Mouse (Mus musculus) cerebellum, adult (tissue): Measurements from ENCODE around the gene Robo2.
A peak's percentile ranks its signal among the peaks of the same experiment; 100 is the strongest.
"Not testable (repeated sequence)": the region's sequence is repeated elsewhere in the genome, so short reads cannot be mapped to it uniquely, and the experiment has no call there.

Experiments
- ATAC-seq: cut with Nextera tagmentation; 2 replicates; pipeline ENCODE4 v1.9.2; 2017; ENCODE audit warnings: mild to moderate bottlenecking, moderate library complexity, mixed read lengths; ENCODE audit not compliant: insufficient number of reproducible peaks, low FRiP score, low TSS enrichment

Robo2 gene

DNA sequence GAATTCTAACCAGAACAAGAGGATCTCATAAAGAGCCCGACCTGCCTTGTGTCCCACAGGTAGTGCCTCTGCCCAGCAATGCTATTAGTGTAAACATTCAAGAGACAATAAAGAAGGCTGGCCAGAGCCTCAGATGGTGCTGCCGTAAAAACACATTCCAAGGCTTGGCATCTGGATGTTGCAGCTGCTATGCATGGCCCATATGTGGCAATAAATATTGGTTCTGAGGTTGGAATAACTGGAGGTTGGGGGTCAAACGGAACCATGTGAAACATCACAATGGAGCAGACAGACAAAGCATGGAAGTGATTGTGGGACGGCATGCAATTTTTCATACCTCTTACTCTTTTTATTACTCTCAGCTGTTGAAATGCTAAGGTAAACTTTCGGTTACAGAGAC lies 189.1 kb downstream of the Robo2 start:
- ATAC-seq: no peak

DNA sequence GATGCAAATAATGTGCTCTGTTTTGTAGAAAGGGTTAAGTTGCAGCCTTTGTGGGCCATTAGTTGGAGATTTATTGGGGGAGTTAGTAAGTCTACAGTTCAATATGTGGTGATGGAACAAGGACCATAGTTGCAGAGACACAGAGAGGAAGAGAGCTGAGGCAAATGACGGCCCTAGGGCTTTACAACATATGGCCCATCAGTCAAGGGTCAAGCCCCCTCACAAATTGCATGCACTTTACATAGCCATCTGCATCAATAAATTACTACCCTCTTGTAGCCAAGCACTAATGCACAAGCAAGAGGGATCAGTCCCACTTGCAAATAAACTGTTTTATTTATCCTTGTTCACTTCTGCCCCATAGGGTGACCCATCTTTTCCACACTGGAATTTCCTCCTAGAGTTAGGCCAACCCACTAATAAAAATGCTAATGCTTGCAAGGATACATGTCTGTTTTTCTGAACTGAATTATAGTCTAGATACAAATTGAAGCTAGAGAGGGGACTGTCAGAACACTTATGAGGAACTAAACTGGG lies 194.7 kb downstream of the Robo2 start:
- no peak for ATAC-seq

DNA sequence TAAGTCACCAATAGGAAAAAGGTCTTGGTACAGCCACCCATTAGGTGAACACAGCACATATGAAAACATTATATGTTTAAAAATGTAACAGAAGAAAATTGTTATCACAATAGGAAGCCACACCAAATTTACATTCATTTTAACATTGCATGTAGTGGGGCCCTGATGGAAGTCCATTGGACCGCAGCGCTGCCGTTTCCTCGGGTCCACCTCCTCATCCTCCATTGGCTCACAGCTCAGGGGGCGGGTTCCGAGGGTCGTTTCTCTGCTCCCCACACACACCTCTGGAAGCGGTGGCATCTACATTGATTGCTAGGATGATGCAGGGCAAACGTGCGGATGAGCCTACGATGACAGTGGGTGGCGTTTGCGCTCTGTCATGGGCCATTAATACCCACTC lies 195.8 kb downstream of the Robo2 start:
- no peak for ATAC-seq

DNA sequence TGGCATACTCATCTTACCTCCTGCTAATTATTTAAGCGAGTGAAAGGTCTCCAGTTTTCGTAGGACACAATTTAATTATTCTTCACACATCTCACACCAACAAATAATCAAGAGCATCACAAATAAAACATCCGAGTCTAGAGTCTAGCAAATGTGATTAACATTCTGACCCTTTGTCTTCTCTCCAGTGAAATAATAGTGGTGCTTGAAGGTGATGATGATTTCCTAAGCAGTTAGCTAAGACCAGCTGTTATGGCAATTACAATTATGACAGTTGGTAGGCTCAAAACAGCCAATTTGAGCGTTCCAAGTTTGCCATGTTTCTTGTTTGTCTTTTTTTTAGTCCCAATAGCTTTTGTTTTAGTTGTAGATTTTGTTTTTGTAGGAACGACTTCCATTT lies 210.9 kb downstream of the Robo2 start:
- ATAC-seq: no peak

DNA sequence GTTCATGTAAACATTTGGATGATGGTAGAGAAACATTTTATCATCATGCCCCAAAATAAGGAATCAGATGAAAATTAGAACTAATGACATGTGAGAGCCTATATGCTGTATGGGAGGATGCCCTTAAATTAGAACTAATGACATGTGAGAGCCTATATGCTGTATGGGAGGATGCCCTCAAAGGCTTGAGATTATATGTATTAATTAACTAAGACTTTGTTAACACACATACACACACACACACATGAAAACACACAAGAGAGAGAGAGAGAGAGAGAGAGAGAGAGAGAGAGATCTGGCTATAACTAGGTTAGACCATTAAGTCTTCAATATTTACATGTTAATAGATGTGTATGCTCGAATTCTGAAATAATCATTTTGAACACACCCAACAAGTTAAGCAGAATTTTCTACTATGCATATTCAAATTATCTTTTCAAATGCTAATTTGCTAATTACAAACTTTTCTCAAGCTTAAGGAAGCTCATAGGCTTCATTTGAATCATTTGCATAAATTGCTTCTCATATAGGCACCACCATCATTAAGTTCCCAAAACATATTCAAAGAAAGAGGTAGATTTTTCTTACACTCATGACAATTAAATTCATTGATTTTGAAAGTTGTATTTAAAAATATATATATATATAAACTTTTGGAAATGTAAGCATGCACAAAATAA lies 211.5 kb downstream of the Robo2 start:
- ATAC-seq: no peak

DNA sequence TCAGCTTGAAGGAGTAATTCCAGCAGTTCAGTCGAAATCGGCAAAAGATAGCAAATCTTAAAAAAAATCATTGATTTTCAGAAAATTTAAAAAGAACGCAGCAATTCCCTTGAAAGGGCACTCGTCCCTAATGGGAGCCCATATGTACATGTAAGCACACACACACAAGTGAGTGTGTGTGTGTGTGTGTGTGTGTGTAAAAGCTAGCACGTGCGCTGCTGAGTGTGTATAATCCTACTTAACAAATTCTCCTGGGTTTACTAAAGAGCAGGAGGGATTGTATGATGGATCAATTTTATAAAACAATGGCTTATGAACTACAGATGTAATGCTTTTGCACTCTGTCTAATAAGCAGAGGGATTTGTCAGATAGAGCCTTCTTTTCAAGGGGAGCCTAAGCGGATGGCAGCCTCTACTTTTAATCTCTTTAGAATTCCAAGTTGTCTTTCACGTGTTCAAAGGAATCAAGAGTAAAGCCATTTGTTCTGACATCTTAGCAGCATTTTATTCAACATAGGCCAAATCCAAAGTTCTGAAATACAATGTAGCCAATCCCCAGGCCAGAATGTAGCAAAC lies 218.6 kb downstream of the Robo2 start:
- no peak for ATAC-seq

DNA sequence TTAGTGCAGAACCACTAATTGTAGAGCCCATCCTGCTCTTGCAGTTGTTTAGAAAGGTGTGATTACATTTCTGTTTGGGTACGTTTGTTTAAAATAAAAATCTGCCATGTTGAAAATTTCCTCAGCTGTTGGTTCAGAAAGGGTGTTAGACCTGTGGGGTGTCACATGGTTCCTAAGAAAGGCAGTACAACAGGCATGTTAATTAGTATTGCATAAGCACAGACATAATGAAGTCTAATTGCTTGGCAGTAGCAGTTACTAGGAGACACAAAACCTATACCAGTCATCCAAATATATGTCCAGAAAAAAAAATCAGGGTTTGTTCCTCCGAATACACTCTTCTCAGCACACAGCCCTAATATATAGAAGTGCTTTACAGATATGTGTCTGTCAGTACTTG lies 220.0 kb downstream of the Robo2 start:
- no peak for ATAC-seq

DNA sequence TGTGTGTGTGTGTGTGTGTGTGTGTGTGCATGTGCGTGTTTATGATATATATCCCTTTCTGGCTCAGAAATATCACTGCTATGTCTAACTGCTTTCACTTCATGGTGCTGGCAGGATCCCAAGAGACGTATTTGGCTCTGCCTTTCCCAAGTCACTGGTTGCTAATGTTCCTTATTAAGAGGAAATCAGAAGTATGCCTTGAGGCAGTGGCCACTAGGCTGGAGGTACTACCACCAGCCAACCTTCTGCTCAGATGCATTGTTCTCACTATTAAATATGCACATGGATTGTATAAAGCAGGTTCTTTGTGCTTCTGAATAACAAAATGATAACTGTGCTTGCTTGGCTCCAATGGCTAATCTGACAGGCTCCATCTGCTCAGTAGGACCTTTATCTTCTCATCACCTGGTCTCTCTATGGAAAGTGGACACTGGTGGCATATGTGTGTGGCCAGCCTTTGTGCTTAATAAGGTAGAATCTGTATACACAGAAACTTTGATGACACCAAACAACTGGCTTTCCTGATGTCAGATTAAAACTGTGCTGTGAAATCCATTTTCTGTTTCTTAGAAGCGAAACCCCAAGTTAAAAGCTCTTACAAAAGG lies 229.0 kb downstream of the Robo2 start:
- peak; percentile 52; the same call in 1 of the 2 replicates for ATAC-seq

DNA sequence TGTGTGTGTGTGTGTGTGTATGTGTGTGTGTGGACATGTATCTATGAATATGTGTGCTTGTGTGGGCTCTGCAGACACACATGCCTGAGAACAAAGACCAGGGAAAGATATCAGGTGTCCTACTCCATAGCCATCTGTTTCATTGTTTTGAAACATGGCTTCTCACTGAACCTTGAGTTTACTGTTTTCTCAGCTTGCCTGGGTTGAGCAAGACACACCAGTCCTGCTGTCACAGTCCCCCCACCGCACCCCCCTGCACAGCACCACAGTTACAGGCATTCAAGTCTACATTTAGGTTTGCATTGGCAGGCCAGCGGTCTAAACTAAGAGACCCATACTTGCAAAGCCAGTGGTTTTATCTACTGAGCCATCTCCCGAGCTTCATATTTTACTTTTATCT lies 239.0 kb downstream of the Robo2 start:
- no peak for ATAC-seq

DNA sequence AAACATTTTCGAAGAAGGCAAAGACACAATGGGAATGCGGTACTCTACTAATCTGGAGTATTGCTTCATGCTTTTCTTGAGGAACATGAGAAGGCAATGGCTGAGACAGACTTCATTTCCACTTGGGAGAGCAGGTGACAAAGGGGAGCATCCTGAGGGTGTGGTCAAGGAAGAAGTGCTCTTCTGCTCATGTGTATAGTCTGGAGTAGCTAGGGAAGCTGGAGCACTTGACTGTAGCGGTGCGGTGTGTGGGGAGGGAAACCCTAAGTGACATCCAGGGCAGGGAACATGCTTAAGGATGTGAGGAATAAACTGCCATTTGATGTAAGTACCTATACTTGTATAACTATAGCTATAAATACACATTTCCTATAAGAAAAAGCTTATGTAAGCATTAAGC lies 242.0 kb downstream of the Robo2 start:
- ATAC-seq: no peak

DNA sequence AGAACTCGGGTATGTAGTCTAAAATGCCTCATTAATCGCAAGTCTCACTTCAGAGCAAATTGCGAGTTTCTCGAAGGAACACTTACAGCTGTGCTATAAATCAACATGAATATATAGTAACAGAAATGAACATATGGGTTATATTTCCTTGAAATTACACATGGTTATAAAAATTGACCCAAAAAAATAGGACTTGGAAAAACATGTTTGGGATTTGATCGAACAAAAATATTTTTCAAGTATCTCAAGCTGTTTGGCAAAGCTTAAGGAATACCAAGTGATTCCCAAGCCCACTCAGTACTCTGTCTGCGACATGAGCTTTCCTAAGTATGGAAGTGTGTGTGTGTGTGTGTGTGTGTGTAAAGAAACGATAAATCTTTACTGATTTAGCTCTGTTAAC lies 242.5 kb downstream of the Robo2 start:
- ATAC-seq: no peak

DNA sequence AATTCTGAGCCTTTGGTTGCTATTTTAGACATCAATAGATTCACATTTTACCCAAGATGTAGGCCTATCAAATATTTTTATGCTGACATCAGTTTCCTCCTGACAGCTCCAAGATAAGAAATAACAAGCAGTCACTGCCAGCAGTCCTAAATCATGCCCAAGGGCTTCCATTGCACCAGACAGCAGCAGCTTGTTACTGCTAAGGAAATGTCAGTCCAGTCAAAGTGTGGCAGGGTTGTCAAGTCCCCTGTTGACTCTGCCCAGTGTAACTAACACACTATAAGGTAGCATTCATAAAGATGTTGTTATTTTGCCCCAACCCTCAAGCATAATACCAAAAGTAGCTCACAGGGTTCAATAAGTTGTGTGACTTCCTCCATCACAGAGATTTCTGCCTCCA lies 243.8 kb downstream of the Robo2 start:
- no peak for ATAC-seq

DNA sequence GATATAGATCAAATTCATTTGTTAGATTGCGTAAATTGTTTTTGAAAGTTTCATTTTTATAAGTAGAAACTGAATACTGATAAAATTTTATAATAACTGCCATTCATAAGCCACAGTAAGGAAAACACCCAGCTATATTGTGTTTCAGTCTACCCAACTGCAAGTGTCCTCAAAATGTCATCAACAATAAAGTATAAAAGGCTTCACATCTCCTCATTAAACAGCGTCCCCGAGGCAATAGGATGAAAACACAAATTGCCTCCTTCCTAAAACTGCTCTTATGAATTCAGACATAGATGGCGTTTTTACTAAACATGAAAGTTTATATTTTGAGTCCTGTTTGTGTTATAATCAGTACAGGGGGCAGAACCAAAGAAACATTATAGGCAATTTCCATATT lies 249.6 kb downstream of the Robo2 start:
- ATAC-seq: no peak

DNA sequence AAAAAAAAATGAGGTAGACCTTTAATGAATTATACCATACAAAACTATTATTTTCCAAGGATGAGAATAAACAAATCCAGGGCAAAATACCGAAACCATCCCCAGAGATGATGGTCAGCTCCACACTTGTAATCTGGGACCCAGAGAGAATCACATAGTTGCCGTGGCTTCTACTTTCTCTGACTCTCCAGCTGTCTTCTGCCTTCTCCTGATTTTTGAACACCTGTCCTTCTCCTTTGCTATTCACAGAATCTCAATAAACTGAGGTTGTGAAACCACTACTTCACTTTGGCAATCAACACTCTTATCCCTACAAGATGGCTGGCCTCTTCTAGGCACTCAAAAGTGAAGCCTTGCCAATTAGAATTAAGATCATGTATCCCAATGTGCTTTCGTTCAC lies 252.4 kb downstream of the Robo2 start:
- ATAC-seq: no peak

DNA sequence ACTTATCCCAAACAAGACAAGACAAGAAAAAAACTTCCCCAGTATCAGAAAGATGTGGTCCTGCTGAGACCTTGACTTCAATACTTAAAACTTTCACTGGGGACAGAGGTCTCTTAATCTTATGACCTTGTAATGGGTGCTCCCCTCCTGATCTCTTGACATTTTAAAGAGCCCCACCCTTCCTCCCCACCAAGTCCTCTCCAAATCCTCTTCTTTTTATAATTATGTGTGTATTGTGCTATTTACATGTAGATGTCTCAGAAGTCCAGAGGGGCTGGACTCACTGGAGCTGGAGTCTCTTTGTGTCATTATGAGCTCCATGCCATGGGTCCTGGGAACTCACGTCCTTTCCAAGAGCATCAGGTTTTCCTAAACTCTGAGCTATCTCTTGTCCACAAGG lies 275.4 kb downstream of the Robo2 start:
- ATAC-seq: no peak

DNA sequence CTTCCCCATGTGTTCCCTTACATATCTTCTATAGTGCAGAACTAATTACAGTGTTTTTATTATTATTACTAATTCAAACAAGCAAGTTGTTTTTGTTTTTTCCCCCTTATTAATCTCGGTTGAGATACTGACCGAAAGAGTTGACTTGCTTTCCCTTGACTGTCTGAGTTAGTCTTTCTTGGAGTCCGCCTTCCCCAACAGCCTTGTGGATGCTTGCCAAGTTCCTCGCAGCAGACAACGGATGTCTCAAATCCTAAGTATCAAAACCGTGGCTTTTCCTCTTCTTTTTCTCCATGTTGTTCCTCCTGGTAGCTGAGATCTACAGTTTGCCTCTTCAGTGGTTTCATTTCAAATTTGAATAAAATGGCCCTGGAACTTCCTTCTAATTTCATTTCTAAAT lies 278.8 kb downstream of the Robo2 start:
- ATAC-seq: no peak

DNA sequence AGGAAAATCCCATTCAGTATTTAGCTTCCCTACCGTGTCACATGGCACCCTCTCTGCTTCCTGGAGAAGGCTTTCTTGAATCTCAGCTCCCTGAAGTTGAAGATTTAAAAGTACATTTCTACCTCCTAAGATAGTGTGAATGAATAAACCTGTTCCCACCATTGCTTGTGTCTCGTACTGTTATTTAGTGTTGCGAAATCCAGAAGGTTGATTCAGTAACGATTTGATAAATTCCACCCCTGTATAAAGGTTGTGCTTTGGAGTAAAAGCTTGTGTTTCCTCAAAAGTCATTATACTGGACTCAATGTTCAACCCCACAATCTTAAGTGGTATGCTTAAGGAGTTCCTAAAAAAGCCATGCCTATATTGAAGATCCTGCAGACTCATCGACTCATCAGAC lies 280.3 kb downstream of the Robo2 start:
- no peak for ATAC-seq

DNA sequence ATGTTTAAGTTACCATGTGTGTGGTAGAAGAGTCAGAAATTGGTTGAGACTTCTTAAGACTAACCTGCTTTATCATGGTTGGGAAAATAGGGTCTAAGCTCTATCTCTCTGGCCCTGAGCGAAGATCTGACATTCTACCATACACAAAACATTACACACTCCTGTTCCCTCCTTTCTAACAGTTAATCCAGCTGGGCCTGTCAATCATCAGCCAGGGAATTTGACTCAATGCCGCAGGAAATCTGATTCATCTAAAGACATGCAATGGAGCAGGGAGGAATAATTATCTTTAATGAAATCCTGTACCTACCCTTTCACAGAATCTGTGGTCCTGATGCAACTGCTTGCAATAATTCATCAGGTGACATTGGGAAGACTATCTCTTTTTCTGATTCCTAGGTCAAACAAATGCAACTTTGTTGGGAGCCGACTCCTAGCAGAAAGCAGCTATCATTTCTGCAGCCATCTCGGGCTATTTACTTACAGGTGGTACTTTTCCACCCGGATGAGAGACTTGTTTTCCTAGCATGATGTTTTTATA lies 283.1 kb downstream of the Robo2 start:
- no peak for ATAC-seq

DNA sequence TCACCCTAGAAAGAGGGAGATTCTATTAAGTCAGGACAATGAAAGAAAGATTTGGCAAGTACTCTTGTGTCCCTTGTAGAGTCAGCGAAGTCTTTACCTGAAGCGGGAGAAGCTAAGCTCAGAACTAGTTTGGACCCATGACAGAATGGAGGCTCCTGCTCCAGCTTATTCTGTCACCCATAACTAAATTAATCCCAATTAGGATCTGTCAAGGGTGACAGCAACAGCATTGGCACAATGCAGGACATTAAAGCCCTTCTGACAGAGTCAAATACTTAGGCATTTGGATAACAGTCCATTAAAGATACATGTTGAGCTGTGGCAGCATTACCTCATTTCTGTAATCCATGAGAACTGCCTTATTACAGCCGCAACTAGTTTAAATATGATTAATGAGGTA lies 298.5 kb downstream of the Robo2 start:
- no peak for ATAC-seq

DNA sequence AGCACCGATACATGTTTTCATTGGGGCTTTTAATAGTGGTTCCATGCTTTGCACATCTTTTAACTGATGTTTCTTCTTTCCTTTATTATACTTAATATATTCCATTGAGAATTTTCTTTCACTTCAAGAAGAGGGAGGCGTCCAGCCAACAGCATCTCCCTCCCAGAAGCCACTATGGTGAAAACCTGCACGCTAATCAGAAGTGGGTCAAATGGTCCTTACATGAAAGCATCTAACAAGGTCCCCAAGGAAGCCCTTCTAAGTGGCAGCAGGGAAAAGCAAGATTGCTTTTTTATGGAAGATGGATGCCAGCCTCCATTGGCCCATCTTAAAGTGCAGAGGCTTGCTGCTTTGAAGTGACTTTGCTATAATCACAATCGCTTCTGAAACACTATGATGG lies 300.5 kb downstream of the Robo2 start:
- ATAC-seq: no peak

DNA sequence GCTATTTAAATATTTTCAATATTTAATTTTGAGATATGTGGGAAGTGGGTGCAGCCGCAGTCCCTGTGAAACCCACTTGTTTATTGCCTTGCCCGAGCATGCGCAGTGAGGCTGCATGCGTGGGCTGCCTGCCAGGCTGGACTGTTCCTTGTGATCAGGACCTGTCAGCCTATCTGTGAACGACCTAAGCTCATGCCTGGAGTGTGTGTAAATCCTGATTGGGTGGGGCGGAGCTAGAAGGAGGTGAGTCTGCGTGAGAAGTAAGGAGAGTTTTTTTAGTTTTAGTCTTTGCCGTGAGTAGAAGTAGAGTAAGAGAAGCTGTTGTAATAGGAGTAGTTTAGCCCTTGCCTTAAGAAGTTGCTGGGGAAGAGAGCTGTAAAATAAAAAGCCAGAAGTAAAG lies 307.2 kb downstream of the Robo2 start:
- not testable (repeated sequence) for ATAC-seq
